Mouse (Mus musculus) forebrain, embryonic 13.5 days (tissue): ENCODE measurements around the gene Xirp1. TPM values are rescaled to one million over a fixed set of nuclear protein-coding genes. Genes with fewer than 3 reads are reported as not detected.

ENCODE experiments used
- ATAC-seq: fragments of 200-750 bp; cut with Nextera tagmentation; 2 replicates; pipeline ENCODE4 v1.8.0; 2017
- H3K27ac ChIP-seq: fragments of 300-500 bp; sonication (generic); 2 replicates; pipeline ENCODE4 v1.5.1; 2015; ENCODE audit warnings: inconsistent platforms, mild to moderate bottlenecking, moderate library complexity
- H3K27me3 ChIP-seq: fragments of 300-500 bp; sonication (generic); 2 replicates; pipeline ENCODE4 v1.6.1; 2015; ENCODE audit warnings: mild to moderate bottlenecking, inconsistent platforms
- H3K36me3 ChIP-seq: fragments of 300-500 bp; sonication (generic); 2 replicates; pipeline ENCODE4 v1.6.1; 2015; ENCODE audit warnings: mild to moderate bottlenecking, inconsistent platforms; ENCODE audit not compliant: poor library complexity, severe bottlenecking
- H3K4me1 ChIP-seq: fragments of 300-500 bp; sonication (generic); 2 replicates; pipeline ENCODE4 v1.6.1; 2015; ENCODE audit warnings: inconsistent platforms
- H3K4me2 ChIP-seq: fragments of 300-500 bp; sonication (generic); 2 replicates; pipeline ENCODE4 v1.6.1; 2015; ENCODE audit warnings: inconsistent platforms, mild to moderate bottlenecking, moderate library complexity
- H3K4me3 ChIP-seq: fragments of 300-500 bp; sonication (generic); 2 replicates; pipeline ENCODE4 v1.5.1; 2015; ENCODE audit warnings: mild to moderate bottlenecking, inconsistent platforms
- H3K9ac ChIP-seq: fragments of 300-500 bp; sonication (generic); 2 replicates; pipeline ENCODE4 v1.6.1; 2015; ENCODE audit warnings: mild to moderate bottlenecking, inconsistent platforms
- H3K9me3 ChIP-seq: fragments of 300-500 bp; sonication (generic); replicated peaks from 2 replicates; pipeline ENCODE4 v1.6.1; 2016; ENCODE audit warnings: inconsistent platforms
- WGBS: fragments of 180-500 bp; shearing (Covaris S2); methylation state at CpG from one replicate; pipeline ENCODE4 v1.1.7; 2015; 5-methylcytosine and 5-hydroxymethylcytosine counted together
- polyA plus RNA-seq: library from polyadenylated mRNA; unstranded; fragments of >200 nt; fragmentation: Nextera tagmentation; extraction: Ambion mirVana; gene quantifications from 2 replicates; pipeline ENCODE4 v1.2.1, GENCODE M21; 2015

Gene Xirp1
- not detected in 2 replicates for polyA plus RNA-seq

- 0 out of 2 replicates have a peak, but pooled peaks cover 5% of the 10 kb centered on the region for H3K4me1 ChIP-seq
- H3K27me3 ChIP-seq: no peaks in the 10 kb centered on the region
- H3K4me2 ChIP-seq: no peak within 1 kb of the TSS
- H3K36me3 ChIP-seq: no peaks in the 10 kb centered on the region
- no peak within 1 kb of the TSS for H3K27ac ChIP-seq
- H3K9me3 ChIP-seq: no peaks in the 10 kb centered on the region
- no peak for ATAC-seq
- 87% methylated on average over 18 of the region's 18 CpGs for WGBS
- H3K4me3 ChIP-seq: no peak within 1 kb of the TSS
- H3K9ac ChIP-seq: no peak within 1 kb of the TSS
Observed at GRCm38 (mm10) chr9:120023086-120023811, at the start of gene Xirp1. Xirp1 (minus strand) TSS chr9:120023598.

- WGBS: 35% methylated on average over 3 of the region's 3 CpGs
- no peaks in the 10 kb centered on the region for H3K27me3 ChIP-seq
- H3K27ac ChIP-seq: no peak overlapping the region
- no peak overlapping the region for H3K4me2 ChIP-seq
- no peak; the same call in 1 of the 2 replicates for ATAC-seq
- H3K4me3 ChIP-seq: no peak overlapping the region
- no peak overlapping the region for H3K9ac ChIP-seq
- no peaks in the 10 kb centered on the region for H3K36me3 ChIP-seq
- H3K9me3 ChIP-seq: no peaks in the 10 kb centered on the region
- peaks cover 4% of the 10 kb centered on the region; the same call in 1 of the 2 replicates for H3K4me1 ChIP-seq
Observed at GRCm38 (mm10) chr9:120073169-120073568, 49.8 kb upstream of the Xirp1 start.

- H3K27me3 ChIP-seq: no peaks in the 10 kb centered on the region
- 75% methylated on average over 2 of the region's 2 CpGs for WGBS
Observed at GRCm38 (mm10) chr9:120071251-120071650, 47.9 kb upstream of the Xirp1 start.

GRCm38 (mm10) chr9:120069779-120070178, 46.4 kb upstream of the Xirp1 start, which contains the start of gene Cx3cr1:
Cx3cr1 (minus strand) TSS chr9:120069879.
- H3K4me3 ChIP-seq: no peak within 1 kb of the TSS
- no peaks in the 10 kb centered on the region for H3K36me3 ChIP-seq
- H3K9me3 ChIP-seq: no peaks in the 10 kb centered on the region
- 87% methylated on average over 11 of the region's 11 CpGs for WGBS
- no peaks in the 10 kb centered on the region for H3K27me3 ChIP-seq
- no peak within 1 kb of the TSS for H3K4me2 ChIP-seq
- peaks cover 4% of the 10 kb centered on the region; the same call in 1 of the 2 replicates for H3K4me1 ChIP-seq
- no peak within 1 kb of the TSS for H3K27ac ChIP-seq
- ATAC-seq: no peak
- H3K9ac ChIP-seq: no peak within 1 kb of the TSS

More at GRCm38 (mm10) chr9:120071251-120071650, 47.9 kb upstream of the Xirp1 start:
- H3K4me3 ChIP-seq: no peak overlapping the region
- H3K9me3 ChIP-seq: no peaks in the 10 kb centered on the region
- peaks cover 4% of the 10 kb centered on the region; the same call in 1 of the 2 replicates for H3K4me1 ChIP-seq
- H3K36me3 ChIP-seq: no peaks in the 10 kb centered on the region
- H3K9ac ChIP-seq: no peak overlapping the region
- H3K27ac ChIP-seq: no peak overlapping the region
- no peak overlapping the region for H3K4me2 ChIP-seq
- no peak for ATAC-seq

- Histone ChIP-seq H3K4me1 (peaks cover 1% of the 10 kb centered on the region; the same call in 1 of the 2 replicates), H3K4me2 (no peak overlapping the region), H3K9ac (no peak overlapping the region), H3K27me3 (no peaks in the 10 kb centered on the region), H3K4me3 (no peak overlapping the region), H3K36me3 (no peaks in the 10 kb centered on the region), H3K27ac (no peak overlapping the region), H3K9me3 (no peaks in the 10 kb centered on the region)
- 68% methylated on average over 10 of the region's 10 CpGs for WGBS
- no peak for ATAC-seq
Observed at GRCm38 (mm10) chr9:120068047-120068446, 44.6 kb upstream of the Xirp1 start.

GRCm38 (mm10) chr9:120067609-120068008, 44.2 kb upstream of the Xirp1 start:
- H3K9me3 ChIP-seq: no peaks in the 10 kb centered on the region
- no peak for ATAC-seq
- WGBS: 91% methylated on average over 2 of the region's 2 CpGs
- H3K27me3 ChIP-seq: no peaks in the 10 kb centered on the region
- no peak overlapping the region for H3K4me3 ChIP-seq
- no peak overlapping the region for H3K27ac ChIP-seq
- H3K36me3 ChIP-seq: no peaks in the 10 kb centered on the region
- H3K4me2 ChIP-seq: no peak overlapping the region
- no peaks in the 10 kb centered on the region for H3K4me1 ChIP-seq
- H3K9ac ChIP-seq: no peak overlapping the region

GRCm38 (mm10) chr9:120064317-120064716, 40.9 kb upstream of the Xirp1 start:
- no peak for ATAC-seq
- Histone ChIP-seq H3K27me3 (no peaks in the 10 kb centered on the region), H3K36me3 (no peaks in the 10 kb centered on the region), H3K4me2 (no peak overlapping the region), H3K9ac (no peak overlapping the region), H3K4me1 (no peaks in the 10 kb centered on the region), H3K9me3 (no peaks in the 10 kb centered on the region), H3K27ac (no peak overlapping the region), H3K4me3 (no peak overlapping the region)
- WGBS: 85% methylated on average over 4 of the region's 4 CpGs

- no peak overlapping the region for H3K9ac ChIP-seq
- ATAC-seq: no peak
Observed at GRCm38 (mm10) chr9:120058730-120059129, 35.3 kb upstream of the Xirp1 start.

GRCm38 (mm10) chr9:120056201-120056600, 32.8 kb upstream of the Xirp1 start:
- ATAC-seq: no peak
- Histone ChIP-seq H3K27ac (no peak overlapping the region), H3K4me2 (no peak overlapping the region), H3K27me3 (no peaks in the 10 kb centered on the region), H3K9ac (no peak overlapping the region), H3K9me3 (no peaks in the 10 kb centered on the region), H3K4me3 (no peak overlapping the region), H3K4me1 (no peaks in the 10 kb centered on the region), H3K36me3 (no peaks in the 10 kb centered on the region)
- 83% methylated on average over 9 of the region's 9 CpGs for WGBS

More at GRCm38 (mm10) chr9:120058730-120059129, 35.3 kb upstream of the Xirp1 start:
- Histone ChIP-seq H3K4me2 (no peak overlapping the region), H3K36me3 (no peaks in the 10 kb centered on the region), H3K27ac (no peak overlapping the region), H3K9me3 (no peaks in the 10 kb centered on the region), H3K27me3 (no peaks in the 10 kb centered on the region), H3K4me3 (no peak overlapping the region), H3K4me1 (no peaks in the 10 kb centered on the region)
- 68% methylated on average over 3 of the region's 3 CpGs for WGBS

GRCm38 (mm10) chr9:120054545-120055277, 31.3 kb upstream of the Xirp1 start:
- Histone ChIP-seq H3K36me3 (no peaks in the 10 kb centered on the region), H3K4me2 (no peak overlapping the region), H3K4me1 (no peaks in the 10 kb centered on the region), H3K9me3 (no peaks in the 10 kb centered on the region), H3K27me3 (no peaks in the 10 kb centered on the region), H3K4me3 (no peak overlapping the region), H3K27ac (no peak overlapping the region), H3K9ac (no peak overlapping the region)
- 46% methylated on average over 8 of the region's 8 CpGs for WGBS
- ATAC-seq: no peak

GRCm38 (mm10) chr9:120049407-120049806, 26.0 kb upstream of the Xirp1 start:
- Histone ChIP-seq H3K9ac (no peak overlapping the region), H3K27me3 (no peaks in the 10 kb centered on the region), H3K9me3 (no peaks in the 10 kb centered on the region), H3K27ac (no peak overlapping the region), H3K4me2 (no peak overlapping the region), H3K4me3 (no peak overlapping the region), H3K4me1 (no peaks in the 10 kb centered on the region), H3K36me3 (no peaks in the 10 kb centered on the region)
- WGBS: 91% methylated on average over 3 of the region's 3 CpGs
- ATAC-seq: no peak

- Histone ChIP-seq H3K9me3 (no peaks in the 10 kb centered on the region), H3K27ac (no peak overlapping the region), H3K4me1 (no peaks in the 10 kb centered on the region), H3K27me3 (no peaks in the 10 kb centered on the region), H3K4me2 (no peak overlapping the region), H3K36me3 (no peaks in the 10 kb centered on the region), H3K4me3 (no peak overlapping the region), H3K9ac (no peak overlapping the region)
- WGBS: 71% methylated on average over 6 of the region's 6 CpGs
- no peak for ATAC-seq
Observed at GRCm38 (mm10) chr9:120048495-120048894, 25.1 kb upstream of the Xirp1 start.
